Mouse (Mus musculus) forebrain, embryonic 16.5 days (tissue): ENCODE measurements around the gene Lrrc29. TPM values are rescaled to one million over a fixed set of nuclear protein-coding genes. Genes with fewer than 3 reads are reported as not detected.

Source experiments
- ATAC-seq: fragments of 200-750 bp; cut with Nextera tagmentation; 2 replicates; pipeline ENCODE4 v1.8.0; 2017; ENCODE audit warnings: mild to moderate bottlenecking, moderate library complexity
- H3K27ac ChIP-seq: fragments of 300-500 bp; sonication (generic); 2 replicates; pipeline ENCODE4 v1.5.1; 2014; ENCODE audit warnings: low read length, control low read depth
- H3K27me3 ChIP-seq: fragments of 300-500 bp; sonication (generic); replicated peaks from 2 replicates; pipeline ENCODE4 v1.6.1; 2014; ENCODE audit warnings: low read length; ENCODE audit not compliant: control insufficient read depth, insufficient read depth
- H3K36me3 ChIP-seq: fragments of 300-500 bp; sonication (generic); 2 replicates; pipeline ENCODE4 v1.6.1; 2014; ENCODE audit not compliant: control insufficient read depth, insufficient read depth
- H3K4me1 ChIP-seq: fragments of 300-500 bp; sonication (generic); replicated peaks from 2 replicates; pipeline ENCODE4 v1.6.1; 2014; ENCODE audit warnings: low read length; ENCODE audit not compliant: control insufficient read depth, insufficient read depth
- H3K4me2 ChIP-seq: fragments of 300-500 bp; sonication (generic); 2 replicates; pipeline ENCODE4 v1.6.1; 2014; ENCODE audit warnings: mild to moderate bottlenecking, low read length, control low read depth
- H3K4me3 ChIP-seq: fragments of 300-500 bp; sonication (generic); replicated peaks from 2 replicates; pipeline ENCODE4 v1.5.1; 2014; ENCODE audit warnings: mild to moderate bottlenecking, low read length, control low read depth
- H3K9ac ChIP-seq: fragments of 300-500 bp; sonication (generic); replicated peaks from 2 replicates; pipeline ENCODE4 v1.6.1; 2014; ENCODE audit warnings: low read depth, low read length, control low read depth
- H3K9me3 ChIP-seq: fragments of 300-500 bp; sonication (generic); 2 replicates; pipeline ENCODE4 v1.6.1; 2016; ENCODE audit warnings: low read length; ENCODE audit not compliant: control insufficient read depth
- WGBS: fragments of 180-500 bp; shearing (Covaris S2); extraction: QIAGEN DNeasy Blood & Tissue Kit; methylation state at CpG from one replicate; pipeline ENCODE4 v1.1.7; 2014; 5-methylcytosine and 5-hydroxymethylcytosine counted together
- polyA plus RNA-seq: library from polyadenylated mRNA; unstranded; fragments of >200 nt; fragmentation: Nextera tagmentation; extraction: Ambion mirVana; gene quantifications from 2 replicates; pipeline ENCODE4 v1.2.1, GENCODE M21; 2015

Gene Lrrc29
- polyA plus RNA-seq, 1 experiment from 2014 or later, result 0.99 TPM

DNA sequence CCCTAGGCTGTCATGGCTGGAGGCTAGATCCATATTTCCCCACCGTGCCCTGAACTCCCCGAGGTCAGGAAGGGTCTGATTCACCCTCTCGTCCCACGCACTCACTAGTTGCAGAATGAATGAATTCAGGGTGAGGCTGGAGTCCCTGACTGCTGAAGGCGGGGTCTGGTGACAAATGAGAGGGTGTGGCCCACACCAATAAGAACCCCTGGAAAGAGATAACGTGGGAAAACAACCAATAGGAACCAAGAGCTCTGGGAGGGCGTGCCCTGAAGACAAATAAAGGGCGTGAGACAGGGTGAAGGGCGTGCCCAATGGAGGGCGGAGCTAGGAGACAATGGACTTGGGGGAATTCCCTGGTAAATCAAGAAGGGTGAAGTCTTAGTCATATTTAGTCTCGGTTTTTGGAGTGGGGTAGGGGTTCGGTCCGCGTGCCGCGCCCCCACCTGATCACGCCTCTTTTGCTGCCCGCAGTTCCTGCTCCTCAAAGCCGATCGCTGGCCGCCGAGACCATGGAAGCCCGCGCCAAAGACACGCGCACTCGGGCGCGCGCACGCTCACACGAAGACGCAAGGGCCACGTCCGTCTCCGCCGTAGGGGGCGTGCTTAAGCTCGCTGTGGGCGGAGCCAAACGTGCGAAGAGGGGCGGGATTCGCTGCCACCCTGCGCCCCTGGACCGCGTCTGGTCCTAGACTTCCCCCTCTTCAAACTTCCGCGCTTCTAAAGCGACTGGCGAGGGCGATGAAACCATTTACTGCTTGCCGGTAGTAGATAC, 36.9 kb downstream of the Lrrc29 start:
- peak overlapping the region; percentile 59 for H3K9ac ChIP-seq
- peak overlapping the region; percentile 84 for H3K4me2 ChIP-seq
- peak overlapping the region; percentile 91 for H3K27ac ChIP-seq
- H3K4me1 ChIP-seq, result peaks cover 50% of the 10 kb centered on the region
- no peaks in the 10 kb centered on the region for H3K27me3 ChIP-seq
- H3K36me3 ChIP-seq, result no peaks in the 10 kb centered on the region
- H3K9me3 ChIP-seq, result no peaks in the 10 kb centered on the region
- under 1% methylated on average over 53 of the region's 53 CpGs for WGBS
- peak overlapping the region; percentile 61 for H3K4me3 ChIP-seq
- peak; percentile 91 for ATAC-seq

GRCm38 (mm10) chr8:105288231-105288630, 37.8 kb downstream of the Lrrc29 start:
- Histone ChIP-seq H3K9ac (peak overlapping the region; percentile 59), H3K9me3 (no peaks in the 10 kb centered on the region), H3K4me1 (peaks cover 50% of the 10 kb centered on the region), H3K4me3 (peak overlapping the region; percentile 61), H3K27ac (peak overlapping the region; percentile 91; the same call in 1 of the 2 replicates), H3K36me3 (no peaks in the 10 kb centered on the region), H3K27me3 (no peaks in the 10 kb centered on the region), H3K4me2 (peak overlapping the region; percentile 84)
- ATAC-seq, result no peak
- WGBS, result 80% methylated on average over 5 of the region's 5 CpGs

GRCm38 (mm10) chr8:105286907-105287306, 39.2 kb downstream of the Lrrc29 start:
- WGBS, result 89% methylated on average over 4 of the region's 4 CpGs
- no peak overlapping the region for H3K9ac ChIP-seq

GRCm38 (mm10) chr8:105285514-105285913, 40.6 kb downstream of the Lrrc29 start:
- H3K36me3 ChIP-seq, result peaks cover 8% of the 10 kb centered on the region; the same call in 1 of the 2 replicates
- no peak for ATAC-seq
- H3K9me3 ChIP-seq, result no peaks in the 10 kb centered on the region
- H3K27me3 ChIP-seq, result no peaks in the 10 kb centered on the region
- no peak overlapping the region for H3K27ac ChIP-seq
- peaks cover 46% of the 10 kb centered on the region for H3K4me1 ChIP-seq
- 46% methylated on average over 12 of the region's 12 CpGs for WGBS
- no peak overlapping the region for H3K4me2 ChIP-seq
- H3K9ac ChIP-seq, result no peak overlapping the region
- no peak overlapping the region for H3K4me3 ChIP-seq

More at GRCm38 (mm10) chr8:105286907-105287306, 39.2 kb downstream of the Lrrc29 start:
- H3K36me3 ChIP-seq, result peaks cover 7% of the 10 kb centered on the region; the same call in 1 of the 2 replicates
- H3K9me3 ChIP-seq, result no peaks in the 10 kb centered on the region
- peak overlapping the region; percentile 84 for H3K4me2 ChIP-seq
- H3K27me3 ChIP-seq, result no peaks in the 10 kb centered on the region
- H3K4me1 ChIP-seq, result peaks cover 50% of the 10 kb centered on the region
- no peak overlapping the region for H3K27ac ChIP-seq
- no peak for ATAC-seq
- H3K4me3 ChIP-seq, result no peak overlapping the region

GRCm38 (mm10) chr8:105283074-105283473, 43.0 kb downstream of the Lrrc29 start:
- ATAC-seq, result 0 out of 2 replicates have a peak, but pooled peaks have one; percentile 8
- 19% methylated on average over 23 of the region's 23 CpGs for WGBS
- Histone ChIP-seq H3K9me3 (no peaks in the 10 kb centered on the region), H3K27me3 (peaks cover 7% of the 10 kb centered on the region), H3K36me3 (peaks cover 10% of the 10 kb centered on the region; the same call in 1 of the 2 replicates), H3K9ac (no peak overlapping the region), H3K4me2 (no peak overlapping the region), H3K4me1 (peaks cover 38% of the 10 kb centered on the region), H3K27ac (no peak overlapping the region), H3K4me3 (no peak overlapping the region)

- no peak overlapping the region for H3K9ac ChIP-seq
- no peak overlapping the region for H3K4me2 ChIP-seq
- peaks cover 10% of the 10 kb centered on the region; the same call in 1 of the 2 replicates for H3K36me3 ChIP-seq
- peaks cover 14% of the 10 kb centered on the region for H3K27me3 ChIP-seq
- WGBS, result 97% methylated on average over 4 of the region's 4 CpGs
- H3K4me3 ChIP-seq, result no peak overlapping the region
- peaks cover 30% of the 10 kb centered on the region for H3K4me1 ChIP-seq
- H3K27ac ChIP-seq, result no peak overlapping the region
- ATAC-seq, result no peak
- no peaks in the 10 kb centered on the region for H3K9me3 ChIP-seq
Observed at GRCm38 (mm10) chr8:105282239-105282638, 43.8 kb downstream of the Lrrc29 start.

DNA sequence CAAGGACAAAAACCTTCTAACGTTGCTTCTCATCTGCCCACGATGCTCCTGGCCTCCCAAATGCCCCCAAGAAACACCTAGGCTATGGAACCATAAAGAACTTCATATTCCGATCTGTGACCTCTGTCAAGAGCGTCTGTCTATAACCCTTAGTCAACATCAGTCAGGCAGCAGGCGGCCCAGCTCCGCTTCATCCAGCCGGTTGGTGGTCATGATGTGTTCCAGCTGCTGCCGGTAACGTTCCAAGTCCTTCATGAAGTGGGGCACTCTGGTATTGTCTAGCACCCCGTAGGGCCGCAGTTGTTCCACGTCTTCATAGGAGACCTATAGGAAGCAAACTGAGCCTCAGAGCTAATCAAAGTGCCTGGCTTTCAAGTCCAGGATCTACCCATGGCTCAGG, 44.3 kb downstream of the Lrrc29 start:
- Histone ChIP-seq H3K36me3 (peaks cover 10% of the 10 kb centered on the region; the same call in 1 of the 2 replicates), H3K4me3 (no peak overlapping the region), H3K4me2 (no peak overlapping the region), H3K9me3 (no peaks in the 10 kb centered on the region), H3K27me3 (peaks cover 18% of the 10 kb centered on the region), H3K4me1 (peaks cover 26% of the 10 kb centered on the region), H3K9ac (no peak overlapping the region), H3K27ac (no peak overlapping the region)
- 91% methylated on average over 12 of the region's 12 CpGs for WGBS
- ATAC-seq, result no peak

DNA sequence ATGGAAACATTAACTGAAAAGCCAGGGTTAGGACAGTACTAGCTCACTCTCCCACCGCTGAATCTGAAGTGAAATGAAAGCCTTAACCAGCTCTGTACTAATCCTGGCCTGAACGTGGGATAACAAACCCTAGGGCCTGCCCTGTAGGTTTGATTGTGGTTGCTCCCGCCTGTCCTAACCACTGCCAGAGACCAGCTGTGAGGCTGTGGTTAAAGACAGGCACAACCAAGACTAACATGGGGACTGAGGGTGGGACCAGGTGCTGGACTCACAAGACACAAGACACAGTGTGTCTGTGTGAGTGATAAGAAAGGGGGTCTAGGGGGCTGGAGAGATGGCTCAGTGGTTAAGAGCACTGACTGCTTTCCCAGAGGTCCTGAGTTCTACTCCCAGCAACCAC, 45.5 kb downstream of the Lrrc29 start:
- Histone ChIP-seq H3K4me3 (no peak overlapping the region), H3K4me1 (peaks cover 23% of the 10 kb centered on the region), H3K27me3 (peaks cover 28% of the 10 kb centered on the region), H3K4me2 (no peak overlapping the region), H3K27ac (no peak overlapping the region), H3K9me3 (no peaks in the 10 kb centered on the region), H3K36me3 (peaks cover 10% of the 10 kb centered on the region; the same call in 1 of the 2 replicates), H3K9ac (no peak overlapping the region)
- 73% methylated on average over 3 of the region's 3 CpGs for WGBS
- no peak for ATAC-seq

DNA sequence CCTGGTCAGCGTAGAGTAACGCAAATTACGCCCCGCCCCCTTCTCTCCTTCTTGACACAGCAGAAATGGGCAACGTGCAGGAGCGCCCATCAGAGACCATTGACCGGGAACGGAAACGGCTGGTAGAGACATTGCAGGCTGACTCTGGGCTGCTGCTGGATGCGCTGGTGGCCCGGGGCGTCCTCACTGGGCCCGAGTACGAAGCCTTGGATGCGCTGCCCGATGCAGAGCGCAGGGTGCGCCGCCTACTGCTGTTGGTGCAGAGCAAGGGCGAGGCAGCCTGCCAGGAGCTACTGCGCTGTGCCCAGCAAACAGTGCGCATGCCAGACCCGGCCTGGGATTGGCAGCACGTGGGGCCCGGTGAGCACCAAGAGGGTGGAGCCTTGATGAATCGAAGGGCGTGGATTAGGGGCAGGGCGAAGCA, 47.2 kb downstream of the Lrrc29 start:
- no peaks in the 10 kb centered on the region for H3K9me3 ChIP-seq
- peak overlapping the region; percentile 52 for H3K4me2 ChIP-seq
- peaks cover 41% of the 10 kb centered on the region for H3K27me3 ChIP-seq
- peaks cover 10% of the 10 kb centered on the region; the same call in 1 of the 2 replicates for H3K36me3 ChIP-seq
- ATAC-seq, result peak; percentile 61
- no peak overlapping the region for H3K27ac ChIP-seq
- WGBS, result under 1% methylated on average over 24 of the region's 28 CpGs
- peaks cover 21% of the 10 kb centered on the region for H3K4me1 ChIP-seq
- no peak overlapping the region; the same call in 1 of the 2 replicates for H3K9ac ChIP-seq
- H3K4me3 ChIP-seq, result peak overlapping the region; percentile 15
